12 mouse cellular contexts compared by ENCODE assay signal in the genomic region with DNA sequence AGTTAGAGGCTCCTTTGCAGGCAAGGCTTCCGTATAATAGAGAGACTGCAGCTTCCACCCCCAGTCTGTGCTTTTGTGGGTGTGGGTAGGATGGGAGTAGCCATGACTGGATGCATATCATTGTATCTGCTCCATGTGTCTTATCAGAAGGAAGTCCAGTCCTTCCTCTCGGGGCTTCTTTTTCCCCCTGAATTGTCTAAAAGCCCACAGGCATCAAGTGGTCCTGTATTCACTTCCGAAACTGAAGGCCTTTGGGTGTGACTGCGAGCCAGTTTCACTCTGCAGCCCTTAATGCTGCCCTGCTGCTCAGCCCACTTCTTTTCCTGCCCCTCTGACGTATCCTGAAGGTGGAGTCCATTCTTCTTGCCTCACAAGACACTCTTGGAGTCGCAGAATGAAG.
DNase-seq lines count a peak whose midpoint lies in the region; ATAC-seq and TF ChIP-seq lines count a peak whose summit lies in the region.
"Had no signal": no experiment of that assay in that cellular context is flagged by ENCODE, and none has a peak within 500 bp of the region (broad histone marks: within the 10 kb centered on the region; RNA-seq: fewer than 3 reads in every experiment).

No protein-coding gene starts in this region.

- H3K4me2 ChIP-seq in hindbrain, embryonic 13.5 days, result no peak overlapping the region
- H3K4me2 ChIP-seq in hindbrain, embryonic 11.5 days (replicated peaks; ENCODE audit: low read depth, low read length), result no peak overlapping the region
- H3K4me2 ChIP-seq in heart, embryonic 13.5 days, result no peak overlapping the region
- H3K4me2 ChIP-seq in liver, embryonic 16.5 days (ENCODE audit: low read depth, low read length), result no peak overlapping the region
- H3K4me2 ChIP-seq in forebrain, postnatal 0 days (ENCODE audit: low read depth), result no peak overlapping the region

- no peak for TF ChIP-seq CTCF in G1E (IDR thresholded peaks at IDR 0.05; ENCODE audit: low read depth, low read length)
- TF ChIP-seq CTCF in left cerebral cortex, adult 2 months (IDR thresholded peaks at IDR 0.05), result no peak
- no peak for TF ChIP-seq CTCF in forebrain, postnatal 0 days (IDR thresholded peaks at IDR 0.05; ENCODE audit: low read depth)

- H3K9me3 ChIP-seq in hindbrain, embryonic 13.5 days, result no peaks in the 10 kb centered on the region
- H3K9me3 ChIP-seq in hindbrain, embryonic 11.5 days (ENCODE audit: control insufficient read depth, low read length), result no peaks in the 10 kb centered on the region
- no peaks in the 10 kb centered on the region for H3K9me3 ChIP-seq in G1E (replicated peaks)
- H3K9me3 ChIP-seq in heart, embryonic 13.5 days, result no peaks in the 10 kb centered on the region
- no peaks in the 10 kb centered on the region for H3K9me3 ChIP-seq in liver, embryonic 16.5 days (replicated peaks; ENCODE audit: control insufficient read depth, low read length)
- no peaks in the 10 kb centered on the region for H3K9me3 ChIP-seq in forebrain, postnatal 0 days (ENCODE audit: low read length)

- DNase-seq in hindbrain, embryonic 11.5 days (ENCODE audit: low spot score), result no peak
- no peak for DNase-seq in G1E (ENCODE audit: low spot score)
- no peak for DNase-seq in left cerebral cortex, adult 2 months (ENCODE audit: extremely low spot score in 1 of 2, low spot score in 2 of 2)
- DNase-seq in gastrocnemius, postnatal 10 days, result no peak
- DNase-seq in forebrain, postnatal 0 days, result no peak
- DNase-seq: right cerebral cortex, postnatal 25 days; thymus, adult 18-20 months had no signal

- H3K36me3 ChIP-seq in hindbrain, embryonic 13.5 days, result peaks cover 4% of the 10 kb centered on the region; the same call in 1 of the 2 replicates
- H3K36me3 ChIP-seq in hindbrain, embryonic 11.5 days (ENCODE audit: control insufficient read depth, insufficient read depth, low read length), result no peaks in the 10 kb centered on the region
- H3K36me3 ChIP-seq in G1E (replicated peaks), result peaks cover 58% of the 10 kb centered on the region
- no peaks in the 10 kb centered on the region for H3K36me3 ChIP-seq in heart, embryonic 13.5 days
- no peaks in the 10 kb centered on the region for H3K36me3 ChIP-seq in liver, embryonic 16.5 days (ENCODE audit: control insufficient read depth, insufficient read depth)
- H3K36me3 ChIP-seq in forebrain, postnatal 0 days (ENCODE audit: insufficient read depth), result no peaks in the 10 kb centered on the region

- intact Hi-C loops in left cerebral cortex, adult 2 months (cut with DNase I), result no loop called here

- no peaks in the 10 kb centered on the region for H3K27me3 ChIP-seq in hindbrain, embryonic 13.5 days
- H3K27me3 ChIP-seq in hindbrain, embryonic 11.5 days (ENCODE audit: control insufficient read depth, insufficient read depth, low read length), result no peaks in the 10 kb centered on the region
- H3K27me3 ChIP-seq in G1E (ENCODE audit: insufficient read depth, low read length), result no peaks in the 10 kb centered on the region
- H3K27me3 ChIP-seq in heart, embryonic 13.5 days (replicated peaks), result no peaks in the 10 kb centered on the region
- no peaks in the 10 kb centered on the region for H3K27me3 ChIP-seq in liver, embryonic 16.5 days (ENCODE audit: control insufficient read depth, insufficient read depth, low read depth, low read length)
- no peaks in the 10 kb centered on the region for H3K27me3 ChIP-seq in forebrain, postnatal 0 days (ENCODE audit: insufficient read depth, low read length)

- no peak for ATAC-seq in hindbrain, embryonic 13.5 days (ENCODE audit: low FRiP score)
- ATAC-seq in hindbrain, embryonic 11.5 days (ENCODE audit: low FRiP score), result no peak
- ATAC-seq in G1E (ENCODE audit: extremely low read depth, insufficient number of reproducible peaks, low FRiP score, poor library complexity, severe bottlenecking), result peak; percentile 19; the same call in 1 of the 2 replicates
- ATAC-seq in heart, embryonic 13.5 days (ENCODE audit: extremely low read depth, insufficient number of reproducible peaks, low FRiP score, low TSS enrichment), result no peak
- ATAC-seq in liver, embryonic 16.5 days (ENCODE audit: low read depth), result peak; percentile 19; the same call in 1 of the 2 replicates
- ATAC-seq in forebrain, postnatal 0 days, result no peak
- ATAC-seq: CD4-positive, CD25-positive, alpha-beta regulatory T cell, adult 4 months; hindbrain, embryonic 16.5 days had no signal

- H3K4me1 ChIP-seq in hindbrain, embryonic 13.5 days (replicated peaks), result peaks cover 22% of the 10 kb centered on the region
- peaks cover 6% of the 10 kb centered on the region; the same call in 1 of the 2 replicates for H3K4me1 ChIP-seq in hindbrain, embryonic 11.5 days (replicated peaks; ENCODE audit: control insufficient read depth, insufficient read depth, low read length)
- peaks cover 30% of the 10 kb centered on the region for H3K4me1 ChIP-seq in G1E (ENCODE audit: insufficient read depth, low read depth, low read length)
- peaks cover 64% of the 10 kb centered on the region for H3K4me1 ChIP-seq in heart, embryonic 13.5 days
- peaks cover 3% of the 10 kb centered on the region for H3K4me1 ChIP-seq in liver, embryonic 16.5 days (ENCODE audit: control insufficient read depth, low read depth, low read length)
- H3K4me1 ChIP-seq in forebrain, postnatal 0 days (ENCODE audit: insufficient read depth), result peaks cover 3% of the 10 kb centered on the region; the same call in 1 of the 2 replicates

- 77% methylated on average over 6 of the region's 6 CpGs for WGBS in hindbrain, embryonic 13.5 days
- 84% methylated on average over 6 of the region's 6 CpGs for WGBS in hindbrain, embryonic 11.5 days
- 63% methylated on average over 6 of the region's 6 CpGs for WGBS in heart, embryonic 13.5 days
- 26% methylated on average over 6 of the region's 6 CpGs for WGBS in liver, embryonic 16.5 days (ENCODE audit: insufficient replicate concordance)
- 85% methylated on average over 6 of the region's 6 CpGs for WGBS in forebrain, postnatal 0 days

- H3K4me3 ChIP-seq in hindbrain, embryonic 13.5 days, result no peak overlapping the region
- H3K4me3 ChIP-seq in hindbrain, embryonic 11.5 days (ENCODE audit: low read depth, low read length), result no peak overlapping the region
- H3K4me3 ChIP-seq in G1E (ENCODE audit: low read depth, low read length), result no peak overlapping the region
- H3K4me3 ChIP-seq in heart, embryonic 13.5 days, result no peak overlapping the region
- H3K4me3 ChIP-seq in liver, embryonic 16.5 days (ENCODE audit: low read depth, low read length), result no peak overlapping the region
- H3K4me3 ChIP-seq in left cerebral cortex, adult 2 months, result no peak overlapping the region
- no peak overlapping the region for H3K4me3 ChIP-seq in forebrain, postnatal 0 days (ENCODE audit: low read depth, low read length)

- H3K27ac ChIP-seq in hindbrain, embryonic 13.5 days, result 0 out of 2 replicates have a peak overlapping the region, but pooled peaks have one; percentile 18
- no peak overlapping the region for H3K27ac ChIP-seq in hindbrain, embryonic 11.5 days (ENCODE audit: low read depth, low read length)
- H3K27ac ChIP-seq in heart, embryonic 13.5 days (replicated peaks), result peak overlapping the region; percentile 41
- no peak overlapping the region for H3K27ac ChIP-seq in liver, embryonic 16.5 days (ENCODE audit: low read length)
- H3K27ac ChIP-seq in left cerebral cortex, adult 2 months, result no peak overlapping the region
- H3K27ac ChIP-seq in forebrain, postnatal 0 days (ENCODE audit: low read depth, low read length), result no peak overlapping the region

- H3K9ac ChIP-seq in hindbrain, embryonic 13.5 days, result no peak overlapping the region
- no peak overlapping the region for H3K9ac ChIP-seq in hindbrain, embryonic 11.5 days (ENCODE audit: low read depth, low read length)
- no peak overlapping the region for H3K9ac ChIP-seq in heart, embryonic 13.5 days
- no peak overlapping the region for H3K9ac ChIP-seq in liver, embryonic 16.5 days (ENCODE audit: low read depth, low read length)
- no peak overlapping the region for H3K9ac ChIP-seq in forebrain, postnatal 0 days

Comparison
In these comparisons a context has a peak if more than half of its experiments do, and no peak if none do; other contexts are left out.
1. H3K27ac ChIP-seq: peak in hindbrain, embryonic 13.5 days (single experiment) and heart, embryonic 13.5 days (single experiment); none in hindbrain, embryonic 11.5 days (single experiment), liver, embryonic 16.5 days (single experiment), left cerebral cortex, adult 2 months (single experiment) and forebrain, postnatal 0 days (single experiment).
2. ATAC-seq: peak in G1E (single experiment) and liver, embryonic 16.5 days (single experiment); none in hindbrain, embryonic 13.5 days (single experiment), hindbrain, embryonic 11.5 days (single experiment), heart, embryonic 13.5 days (single experiment) and forebrain, postnatal 0 days (single experiment).